Mouse (Mus musculus): ENCODE measurements around the gene Klk1b9. TPM values are rescaled to one million over a fixed set of nuclear protein-coding genes. Genes with fewer than 3 reads are reported as not detected.

Gene Klk1b9
- total RNA-seq, 2 experiments from 2014 or later = not detected

Other genes starting within 250 kb of the Klk1b9 start
- gene Klk12, start 207.2 kb upstream of the Klk1b9 start, total RNA-seq (2021) = not detected
- not detected for gene Klk11, start 201.5 kb upstream of the Klk1b9 start, total RNA-seq (2021)
- under 1 TPM; 0.83 to 1.00 TPM for gene Klk10, start 195.0 kb upstream of the Klk1b9 start, total RNA-seq (2021)
- not detected for gene Klk9, start 184.2 kb upstream of the Klk1b9 start, total RNA-seq (2021)
- gene Klk8, start 178.5 kb upstream of the Klk1b9 start, total RNA-seq (2021) = 10 to 100 TPM; 25.4 to 31.7 TPM
- gene Klk7, start 164.8 kb upstream of the Klk1b9 start, total RNA-seq (2021) = under 1 TPM; 0.38 to 0.47 TPM
- under 1 TPM in 1 of 2 experiments, not detected in 1; 0.87 TPM for gene Klk6, start 151.6 kb upstream of the Klk1b9 start, total RNA-seq (2021)
- not detected for gene Klk5, start 134.1 kb upstream of the Klk1b9 start, total RNA-seq (2021)
- not detected for gene Klk4, start 94.9 kb upstream of the Klk1b9 start, total RNA-seq (2021)
- not detected for gene Klk15, start 42.3 kb upstream of the Klk1b9 start, total RNA-seq (2021)
- not detected for gene Klk1b8, start 25.4 kb upstream of the Klk1b9 start, total RNA-seq (2021)
- gene Klk1b1, start 9.3 kb upstream of the Klk1b9 start, total RNA-seq (2021) = not detected
- not detected for gene Klk1b11, start 19.8 kb downstream of the Klk1b9 start, total RNA-seq (2021)
- gene Klk1b26, start 36.1 kb downstream of the Klk1b9 start, total RNA-seq (2021) = not detected
- not detected for gene Klk1b27, start 76.2 kb downstream of the Klk1b9 start, total RNA-seq (2021)
- not detected for gene Klk1b21, start 126.3 kb downstream of the Klk1b9 start, total RNA-seq (2021)
- gene Klk1b22, start 136.6 kb downstream of the Klk1b9 start, total RNA-seq (2021) = not detected
- gene Klk1b16, start 160.7 kb downstream of the Klk1b9 start, total RNA-seq (2021) = not detected
- gene Klk1b24, start 212.2 kb downstream of the Klk1b9 start, total RNA-seq (2021) = not detected
- gene Klk1b3, start 222.1 kb downstream of the Klk1b9 start, total RNA-seq (2021) = not detected
- not detected for gene Klk1b4, start 231.4 kb downstream of the Klk1b9 start, total RNA-seq (2021)
- gene Klk1b5, start 239.9 kb downstream of the Klk1b9 start, total RNA-seq (2021) = not detected
- gene Klk1, start 249.3 kb downstream of the Klk1b9 start, total RNA-seq (2021) = not detected

Measured in layer of hippocampus, postnatal 36 days (tissue).